ENCODE assay signal across 8 mouse cellular contexts in genomic region chr12:117385072-117385666, GRCm38 (mm10).
DNase-seq lines count a peak whose midpoint lies in the region; ATAC-seq and TF ChIP-seq lines count a peak whose summit lies in the region.

No protein-coding gene starts in this region.

- H3K9me3 ChIP-seq in embryonic facial prominence, embryonic 11.5 days (replicated peaks; ENCODE audit: control insufficient read depth, low read length): no peaks in the 10 kb centered on the region
- H3K9me3 ChIP-seq in kidney, postnatal 0 days (replicated peaks; ENCODE audit: low read length): no peaks in the 10 kb centered on the region
- no peaks in the 10 kb centered on the region for H3K9me3 ChIP-seq in liver, embryonic 12.5 days (replicated peaks)
- no peaks in the 10 kb centered on the region for H3K9me3 ChIP-seq in neural tube, embryonic 11.5 days (ENCODE audit: control insufficient read depth, low read length)
- H3K9me3 ChIP-seq in stomach, embryonic 15.5 days: no peaks in the 10 kb centered on the region

- H3K9ac ChIP-seq in embryonic facial prominence, embryonic 11.5 days (replicated peaks; ENCODE audit: low read length): no peak overlapping the region
- no peak overlapping the region for H3K9ac ChIP-seq in kidney, postnatal 0 days (ENCODE audit: low read depth, low read length)
- no peak overlapping the region for H3K9ac ChIP-seq in liver, embryonic 12.5 days
- no peak overlapping the region for H3K9ac ChIP-seq in neural tube, embryonic 11.5 days (ENCODE audit: low read length)
- no peak overlapping the region for H3K9ac ChIP-seq in stomach, embryonic 15.5 days

- no peak overlapping the region for H3K4me3 ChIP-seq in embryonic facial prominence, embryonic 11.5 days (ENCODE audit: low read depth, low read length)
- H3K4me3 ChIP-seq in kidney, postnatal 0 days (replicated peaks; ENCODE audit: low read depth, low read length): no peak overlapping the region
- H3K4me3 ChIP-seq in liver, embryonic 12.5 days: no peak overlapping the region
- H3K4me3 ChIP-seq in neural tube, embryonic 11.5 days (ENCODE audit: low read depth, low read length): no peak overlapping the region
- H3K4me3 ChIP-seq in stomach, embryonic 15.5 days (replicated peaks): no peak overlapping the region

- peak; percentile 99 for TF ChIP-seq CTCF in kidney, postnatal 0 days (IDR thresholded peaks at IDR 0.05; ENCODE audit: low read depth)

- peak; percentile 56; the same call in 1 of the 2 replicates for ATAC-seq in embryonic facial prominence, embryonic 11.5 days (replicated peaks; ENCODE audit: insufficient number of reproducible peaks, low FRiP score, low TSS enrichment, low read depth)
- peak; percentile 77 for ATAC-seq in kidney, postnatal 0 days (replicated peaks; ENCODE audit: low FRiP score, low read depth)
- ATAC-seq in liver, embryonic 12.5 days: 0 out of 2 replicates have a peak, but pooled peaks have one; percentile 37
- no peak for ATAC-seq in neural tube, embryonic 11.5 days (ENCODE audit: insufficient read depth, low FRiP score, low TSS enrichment)
- ATAC-seq in stomach, embryonic 15.5 days (ENCODE audit: insufficient read depth, low FRiP score, low read depth): peak; percentile 70; the same call in 1 of the 2 replicates

- H3K4me1 ChIP-seq in embryonic facial prominence, embryonic 11.5 days (ENCODE audit: control insufficient read depth, insufficient read depth, low read length): no peaks in the 10 kb centered on the region
- no peaks in the 10 kb centered on the region for H3K4me1 ChIP-seq in kidney, postnatal 0 days (replicated peaks; ENCODE audit: insufficient read depth, low read length)
- no peaks in the 10 kb centered on the region for H3K4me1 ChIP-seq in liver, embryonic 12.5 days
- H3K4me1 ChIP-seq in neural tube, embryonic 11.5 days (ENCODE audit: control insufficient read depth, insufficient read depth, low read length): no peaks in the 10 kb centered on the region
- H3K4me1 ChIP-seq in stomach, embryonic 15.5 days: no peaks in the 10 kb centered on the region

- peak; percentile 82 for DNase-seq in A20 (ENCODE audit: low read depth, low spot score)
- peak; percentile 85 for DNase-seq in adrenal gland, postnatal 25 days
- peak; percentile 92 for DNase-seq in embryonic facial prominence, embryonic 11.5 days (ENCODE audit: low spot score)
- DNase-seq in heart, adult 9 months (ENCODE audit: low spot score in 2 of 2): peak; percentile 45 to 61
- DNase-seq in kidney, postnatal 0 days (ENCODE audit: low spot score): peak; percentile 88
- DNase-seq in neural tube, embryonic 11.5 days (ENCODE audit: low spot score): peak; percentile 89

- no peak overlapping the region for H3K27ac ChIP-seq in embryonic facial prominence, embryonic 11.5 days (replicated peaks; ENCODE audit: low read depth, low read length)
- H3K27ac ChIP-seq in kidney, postnatal 0 days: no peak overlapping the region
- no peak overlapping the region for H3K27ac ChIP-seq in liver, embryonic 12.5 days
- no peak overlapping the region for H3K27ac ChIP-seq in neural tube, embryonic 11.5 days (ENCODE audit: low read depth, low read length)
- no peak overlapping the region for H3K27ac ChIP-seq in stomach, embryonic 15.5 days

- H3K36me3 ChIP-seq in embryonic facial prominence, embryonic 11.5 days (replicated peaks; ENCODE audit: control insufficient read depth, insufficient read depth, low read depth, low read length): no peaks in the 10 kb centered on the region
- no peaks in the 10 kb centered on the region for H3K36me3 ChIP-seq in kidney, postnatal 0 days (ENCODE audit: insufficient read depth, low read length)
- H3K36me3 ChIP-seq in liver, embryonic 12.5 days: no peaks in the 10 kb centered on the region
- no peaks in the 10 kb centered on the region for H3K36me3 ChIP-seq in neural tube, embryonic 11.5 days (ENCODE audit: control insufficient read depth, insufficient read depth, low read length)
- no peaks in the 10 kb centered on the region for H3K36me3 ChIP-seq in stomach, embryonic 15.5 days

- no peak overlapping the region for H3K4me2 ChIP-seq in embryonic facial prominence, embryonic 11.5 days (ENCODE audit: low read depth, low read length)
- no peak overlapping the region for H3K4me2 ChIP-seq in kidney, postnatal 0 days (ENCODE audit: low read length)
- no peak overlapping the region for H3K4me2 ChIP-seq in liver, embryonic 12.5 days
- H3K4me2 ChIP-seq in neural tube, embryonic 11.5 days (ENCODE audit: low read depth): no peak overlapping the region
- H3K4me2 ChIP-seq in stomach, embryonic 15.5 days: 0 out of 2 replicates have a peak overlapping the region, but pooled peaks have one; percentile 19

- H3K27me3 ChIP-seq in embryonic facial prominence, embryonic 11.5 days (ENCODE audit: control insufficient read depth, insufficient read depth, low read length): no peaks in the 10 kb centered on the region
- H3K27me3 ChIP-seq in kidney, postnatal 0 days (ENCODE audit: insufficient read depth, low read length): no peaks in the 10 kb centered on the region
- H3K27me3 ChIP-seq in liver, embryonic 12.5 days (replicated peaks): no peaks in the 10 kb centered on the region
- no peaks in the 10 kb centered on the region for H3K27me3 ChIP-seq in neural tube, embryonic 11.5 days (ENCODE audit: control insufficient read depth, insufficient read depth, low read length)
- no peaks in the 10 kb centered on the region for H3K27me3 ChIP-seq in stomach, embryonic 15.5 days (replicated peaks)

- WGBS in embryonic facial prominence, embryonic 11.5 days: 13% methylated on average over 6 of the region's 6 CpGs
- WGBS in kidney, postnatal 0 days: 10% methylated on average over 6 of the region's 6 CpGs
- WGBS in liver, embryonic 12.5 days (ENCODE audit: insufficient replicate concordance): 13% methylated on average over 6 of the region's 6 CpGs
- WGBS in neural tube, embryonic 11.5 days: 15% methylated on average over 6 of the region's 6 CpGs
- 14% methylated on average over 6 of the region's 6 CpGs for WGBS in stomach, embryonic 15.5 days
